Mouse (Mus musculus): ENCODE results near the gene Zkscan17. TPM values are rescaled to one million over a fixed set of nuclear protein-coding genes. Genes with fewer than 3 reads are reported as not detected.

The Zkscan17 gene
- polyA plus RNA-seq, 1 experiment from 2014 or later = 21.5 TPM

DNA sequence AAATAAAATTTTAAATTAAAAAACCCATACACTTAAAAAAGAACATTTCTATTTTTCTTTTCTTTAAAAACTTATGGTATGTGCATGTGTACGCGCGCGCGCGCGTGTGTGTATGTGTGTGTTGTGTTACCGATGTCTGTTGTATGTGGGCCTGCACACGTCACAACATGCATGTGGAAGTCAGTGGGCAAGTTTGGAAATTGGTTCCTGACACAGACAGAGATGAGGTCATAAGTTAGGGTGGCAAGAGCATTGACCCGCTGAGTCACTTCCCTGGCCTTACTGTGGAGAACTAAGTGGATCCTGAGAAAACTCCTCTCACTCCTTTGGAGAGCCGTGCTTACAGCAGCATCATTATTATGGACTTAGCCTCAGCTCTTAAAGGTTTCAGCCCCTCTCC, 27.6 kb upstream of the Zkscan17 start:
- no peak overlapping the region for H3K27ac ChIP-seq (replicated peaks; ENCODE audit: low read depth, low read length)
- no peak for DNase-seq (ENCODE audit: low spot score)
- H3K4me3 ChIP-seq (ENCODE audit: low read depth, low read length) = no peak overlapping the region
- H3K9me3 ChIP-seq (replicated peaks; ENCODE audit: control insufficient read depth, low read length) = no peaks in the 10 kb centered on the region
- H3K36me3 ChIP-seq (replicated peaks; ENCODE audit: control insufficient read depth, insufficient read depth, low read depth, low read length) = no peaks in the 10 kb centered on the region
- H3K4me2 ChIP-seq (ENCODE audit: low read depth, low read length) = no peak overlapping the region
- H3K4me1 ChIP-seq (ENCODE audit: control insufficient read depth, insufficient read depth, low read length) = no peaks in the 10 kb centered on the region
- H3K27me3 ChIP-seq (ENCODE audit: control insufficient read depth, insufficient read depth, low read length) = no peaks in the 10 kb centered on the region
- WGBS = 93% methylated on average over 11 of the region's 11 CpGs
- no peak overlapping the region for H3K9ac ChIP-seq (replicated peaks; ENCODE audit: low read length)
- no peak for ATAC-seq (replicated peaks; ENCODE audit: insufficient number of reproducible peaks, low FRiP score, low TSS enrichment, low read depth)

- Histone ChIP-seq H3K27me3 (ENCODE audit: control insufficient read depth, insufficient read depth, low read length) (no peaks in the 10 kb centered on the region), H3K27ac (replicated peaks; ENCODE audit: low read depth, low read length) (no peak overlapping the region), H3K9ac (replicated peaks; ENCODE audit: low read length) (no peak overlapping the region), H3K4me3 (ENCODE audit: low read depth, low read length) (no peak overlapping the region), H3K4me2 (ENCODE audit: low read depth, low read length) (no peak overlapping the region), H3K9me3 (replicated peaks; ENCODE audit: control insufficient read depth, low read length) (no peaks in the 10 kb centered on the region), H3K4me1 (ENCODE audit: control insufficient read depth, insufficient read depth, low read length) (no peaks in the 10 kb centered on the region), H3K36me3 (replicated peaks; ENCODE audit: control insufficient read depth, insufficient read depth, low read depth, low read length) (no peaks in the 10 kb centered on the region)
- 89% methylated on average over 9 of the region's 9 CpGs for WGBS
- DNase-seq (ENCODE audit: low spot score) (no peak), ATAC-seq (replicated peaks; ENCODE audit: insufficient number of reproducible peaks, low FRiP score, low TSS enrichment, low read depth) (no peak)
These were observed 17.5 kb upstream of the Zkscan17 start for GRCm38 (mm10) chr11:59544005-59544404.

DNA sequence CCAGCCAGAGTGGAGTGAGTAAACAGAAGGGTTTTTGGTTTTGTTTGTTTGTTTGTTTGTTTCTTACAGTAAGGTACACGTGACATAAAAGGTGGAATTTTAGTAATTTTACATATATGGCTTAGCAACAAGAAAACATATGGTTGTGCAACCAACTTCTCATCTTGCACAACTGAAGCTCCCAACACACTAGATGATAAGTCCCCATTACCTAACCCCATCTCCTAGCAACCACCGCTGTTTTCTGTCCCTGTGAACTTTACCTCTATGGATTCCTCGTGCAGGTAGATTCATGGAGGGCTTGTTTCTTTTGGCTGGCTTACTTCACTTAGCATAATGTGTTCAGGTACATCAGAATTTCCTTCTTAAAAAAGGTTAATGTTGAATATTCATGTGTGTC, 16.8 kb upstream of the Zkscan17 start:
- Histone ChIP-seq H3K4me1 (ENCODE audit: control insufficient read depth, insufficient read depth, low read length) (no peaks in the 10 kb centered on the region), H3K9me3 (replicated peaks; ENCODE audit: control insufficient read depth, low read length) (no peaks in the 10 kb centered on the region), H3K4me2 (ENCODE audit: low read depth, low read length) (no peak overlapping the region), H3K9ac (replicated peaks; ENCODE audit: low read length) (no peak overlapping the region), H3K4me3 (ENCODE audit: low read depth, low read length) (no peak overlapping the region), H3K27ac (replicated peaks; ENCODE audit: low read depth, low read length) (no peak overlapping the region), H3K36me3 (replicated peaks; ENCODE audit: control insufficient read depth, insufficient read depth, low read depth, low read length) (no peaks in the 10 kb centered on the region), H3K27me3 (ENCODE audit: control insufficient read depth, insufficient read depth, low read length) (no peaks in the 10 kb centered on the region)
- no peak for ATAC-seq (replicated peaks; ENCODE audit: insufficient number of reproducible peaks, low FRiP score, low TSS enrichment, low read depth)
- WGBS = 87% methylated on average over 3 of the region's 3 CpGs
- DNase-seq (ENCODE audit: low spot score) = no peak

DNA sequence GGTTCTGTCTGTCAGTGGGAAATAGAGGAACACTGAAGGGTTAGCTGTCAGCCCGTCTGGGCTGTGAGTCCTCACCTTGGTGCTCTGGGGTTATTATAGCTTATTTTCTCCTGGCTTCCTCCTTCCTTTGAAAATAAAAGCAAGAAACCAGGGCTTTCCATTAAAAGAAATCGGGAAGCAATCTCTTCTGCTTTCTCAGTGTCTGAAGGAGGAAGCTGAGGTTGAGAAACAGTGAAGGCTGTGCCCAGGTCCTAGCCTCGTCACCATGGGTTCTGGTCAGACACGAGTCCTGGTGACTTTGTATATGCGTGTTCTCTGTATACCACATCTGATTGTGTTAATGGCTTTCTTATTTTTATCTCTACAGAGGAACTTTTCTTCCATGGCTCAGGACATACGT, 15.9 kb upstream of the Zkscan17 start:
- 81% methylated on average over 6 of the region's 6 CpGs for WGBS
- Histone ChIP-seq H3K4me3 (ENCODE audit: low read depth, low read length) (no peak overlapping the region), H3K27me3 (ENCODE audit: control insufficient read depth, insufficient read depth, low read length) (no peaks in the 10 kb centered on the region), H3K4me1 (ENCODE audit: control insufficient read depth, insufficient read depth, low read length) (no peaks in the 10 kb centered on the region), H3K9ac (replicated peaks; ENCODE audit: low read length) (no peak overlapping the region), H3K27ac (replicated peaks; ENCODE audit: low read depth, low read length) (no peak overlapping the region), H3K36me3 (replicated peaks; ENCODE audit: control insufficient read depth, insufficient read depth, low read depth, low read length) (no peaks in the 10 kb centered on the region), H3K9me3 (replicated peaks; ENCODE audit: control insufficient read depth, low read length) (no peaks in the 10 kb centered on the region), H3K4me2 (ENCODE audit: low read depth, low read length) (no peak overlapping the region)
- ATAC-seq (replicated peaks; ENCODE audit: insufficient number of reproducible peaks, low FRiP score, low TSS enrichment, low read depth) (no peak), DNase-seq (ENCODE audit: low spot score) (no peak)

DNA sequence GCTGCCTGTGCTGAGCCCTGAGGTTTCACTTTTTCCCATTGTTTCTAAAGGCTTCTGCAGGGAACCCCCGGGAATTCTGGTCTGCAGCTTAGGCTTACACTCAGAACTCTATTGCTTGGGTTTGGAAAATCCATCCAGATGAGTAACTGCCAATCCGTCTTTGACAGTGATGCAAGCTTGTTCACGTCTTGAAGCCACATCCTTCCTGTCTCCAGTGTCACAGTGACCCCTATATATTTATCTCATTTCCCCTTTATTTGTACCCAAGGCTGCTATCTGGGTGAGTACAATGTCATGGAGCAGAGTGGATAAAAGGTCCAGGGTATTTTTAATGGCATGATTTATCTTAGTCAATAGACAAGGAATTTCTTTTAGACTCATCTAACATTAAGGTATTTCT, 14.8 kb upstream of the Zkscan17 start, which contains the start of gene Nlrp3:
Gene Nlrp3, plus strand, starts transcription at position 245 of the 400 bp plus-strand sequence.
- ATAC-seq (replicated peaks; ENCODE audit: insufficient number of reproducible peaks, low FRiP score, low TSS enrichment, low read depth) = no peak
- WGBS = 46% methylated on average over 3 of the region's 3 CpGs
- no peak within 1 kb of the TSS for H3K27ac ChIP-seq (replicated peaks; ENCODE audit: low read depth, low read length)
- H3K9me3 ChIP-seq (replicated peaks; ENCODE audit: control insufficient read depth, low read length) = no peaks in the 10 kb centered on the region
- H3K9ac ChIP-seq (replicated peaks; ENCODE audit: low read length) = no peak within 1 kb of the TSS
- no peaks in the 10 kb centered on the region for H3K36me3 ChIP-seq (replicated peaks; ENCODE audit: control insufficient read depth, insufficient read depth, low read depth, low read length)
- no peaks in the 10 kb centered on the region for H3K4me1 ChIP-seq (ENCODE audit: control insufficient read depth, insufficient read depth, low read length)
- no peak within 1 kb of the TSS for H3K4me2 ChIP-seq (ENCODE audit: low read depth, low read length)
- no peak within 1 kb of the TSS for H3K4me3 ChIP-seq (ENCODE audit: low read depth, low read length)
- DNase-seq (ENCODE audit: low spot score) = no peak
- no peaks in the 10 kb centered on the region for H3K27me3 ChIP-seq (ENCODE audit: control insufficient read depth, insufficient read depth, low read length)

DNA sequence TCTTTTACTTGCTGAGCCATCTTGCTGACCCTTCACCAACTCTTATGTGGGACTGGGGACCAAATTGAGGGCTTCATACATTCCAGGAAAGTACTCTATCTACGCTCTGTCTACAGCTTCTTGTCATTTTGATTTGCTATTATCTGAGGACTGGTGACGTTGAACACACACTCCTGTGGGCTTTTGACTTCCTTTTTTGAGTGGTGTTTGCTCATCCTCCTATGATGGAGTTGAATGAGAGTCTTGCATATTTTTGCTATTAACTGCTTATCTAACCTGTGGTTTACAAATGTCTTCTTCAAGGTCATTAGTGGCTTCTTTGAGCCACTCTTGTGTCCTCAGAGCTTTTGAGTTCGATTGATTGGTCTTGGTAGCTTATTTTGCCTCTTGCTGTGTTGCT, 13.6 kb upstream of the Zkscan17 start:
- H3K36me3 ChIP-seq (replicated peaks; ENCODE audit: control insufficient read depth, insufficient read depth, low read depth, low read length) = no peaks in the 10 kb centered on the region
- no peaks in the 10 kb centered on the region for H3K4me1 ChIP-seq (ENCODE audit: control insufficient read depth, insufficient read depth, low read length)
- H3K27ac ChIP-seq (replicated peaks; ENCODE audit: low read depth, low read length) = no peak overlapping the region
- no peak overlapping the region for H3K4me2 ChIP-seq (ENCODE audit: low read depth, low read length)
- H3K9ac ChIP-seq (replicated peaks; ENCODE audit: low read length) = no peak overlapping the region
- no peaks in the 10 kb centered on the region for H3K9me3 ChIP-seq (replicated peaks; ENCODE audit: control insufficient read depth, low read length)
- no peak for ATAC-seq (replicated peaks; ENCODE audit: insufficient number of reproducible peaks, low FRiP score, low TSS enrichment, low read depth)
- no peak overlapping the region for H3K4me3 ChIP-seq (ENCODE audit: low read depth, low read length)
- 77% methylated on average over 3 of the region's 3 CpGs for WGBS
- DNase-seq (ENCODE audit: low spot score) = no peak
- H3K27me3 ChIP-seq (ENCODE audit: control insufficient read depth, insufficient read depth, low read length) = no peaks in the 10 kb centered on the region

DNA sequence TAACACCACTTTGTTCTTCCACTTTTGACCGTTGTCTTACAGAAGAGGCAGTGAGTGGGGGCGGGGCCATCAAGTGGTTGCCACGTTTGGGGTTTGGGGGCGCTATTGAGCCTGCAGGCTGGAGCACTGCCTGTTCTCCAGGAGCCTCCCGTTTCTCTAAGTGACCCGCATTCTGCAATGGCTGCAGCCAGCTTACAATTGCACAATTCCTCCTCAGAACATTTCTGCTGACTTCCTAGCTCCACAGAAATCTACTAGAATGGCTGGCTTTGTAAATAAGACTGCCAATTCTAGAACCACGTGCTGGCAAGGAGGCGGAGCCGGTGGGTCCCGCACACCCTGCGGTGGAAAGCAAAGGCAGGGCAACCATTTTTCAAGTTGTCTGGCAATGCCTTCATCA, 11.8 kb upstream of the Zkscan17 start:
- H3K9ac ChIP-seq (replicated peaks; ENCODE audit: low read length) = no peak overlapping the region
- DNase-seq (ENCODE audit: low spot score) (no peak), ATAC-seq (replicated peaks; ENCODE audit: insufficient number of reproducible peaks, low FRiP score, low TSS enrichment, low read depth) (no peak)
- H3K9me3 ChIP-seq (replicated peaks; ENCODE audit: control insufficient read depth, low read length) = no peaks in the 10 kb centered on the region
- 48% methylated on average over 11 of the region's 11 CpGs for WGBS
- no peaks in the 10 kb centered on the region for H3K27me3 ChIP-seq (ENCODE audit: control insufficient read depth, insufficient read depth, low read length)
- H3K4me3 ChIP-seq (ENCODE audit: low read depth, low read length) = no peak overlapping the region
- no peak overlapping the region for H3K4me2 ChIP-seq (ENCODE audit: low read depth, low read length)
- no peak overlapping the region for H3K27ac ChIP-seq (replicated peaks; ENCODE audit: low read depth, low read length)
- H3K4me1 ChIP-seq (ENCODE audit: control insufficient read depth, insufficient read depth, low read length) = no peaks in the 10 kb centered on the region
- H3K36me3 ChIP-seq (replicated peaks; ENCODE audit: control insufficient read depth, insufficient read depth, low read depth, low read length) = no peaks in the 10 kb centered on the region

DNA sequence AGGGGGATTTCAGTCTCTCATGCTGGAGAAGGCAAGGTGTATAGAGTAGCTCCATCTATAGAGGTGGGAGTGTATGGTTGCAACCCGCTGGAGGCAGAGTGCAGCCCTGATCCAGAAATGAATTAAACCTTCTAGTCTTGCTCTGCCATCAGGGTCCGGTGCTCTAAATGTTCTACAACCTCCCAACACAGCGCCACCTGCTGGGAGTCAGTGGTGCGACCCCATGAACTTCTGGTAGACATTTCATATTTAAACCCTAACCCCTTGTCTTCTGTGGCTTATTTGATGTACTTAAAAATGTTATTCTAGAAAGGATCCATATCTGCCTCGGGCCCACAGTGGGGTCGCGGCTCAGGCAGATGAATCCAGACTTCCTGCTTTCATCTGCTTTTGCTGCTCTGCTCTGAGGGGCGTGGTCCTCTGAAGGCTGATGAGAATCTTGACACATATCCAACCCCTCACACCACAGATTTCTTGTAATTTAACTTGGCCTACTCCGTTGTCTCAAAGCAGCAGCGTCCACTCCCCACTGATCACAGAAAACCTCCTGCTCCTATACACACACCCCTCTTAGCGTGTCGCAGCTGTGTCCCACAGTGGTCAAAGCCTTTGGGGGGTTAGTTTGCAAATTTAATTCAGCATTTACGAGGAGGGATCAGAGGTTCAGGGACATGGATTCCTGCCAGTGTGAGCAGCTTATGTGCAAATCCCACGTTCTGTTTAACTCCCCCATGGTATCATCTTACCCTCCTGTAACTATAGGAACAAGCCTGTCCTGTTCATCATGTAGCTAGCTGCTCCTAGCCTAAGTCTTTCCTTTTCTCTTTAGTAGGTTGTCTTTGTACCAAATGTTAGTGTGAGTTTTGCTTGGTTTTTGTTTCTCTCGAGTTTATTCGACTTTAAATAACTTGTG, 10.9 kb upstream of the Zkscan17 start:
- H3K9me3 ChIP-seq (replicated peaks; ENCODE audit: control insufficient read depth, low read length) = no peaks in the 10 kb centered on the region
- no peak overlapping the region for H3K4me3 ChIP-seq (ENCODE audit: low read depth, low read length)
- no peaks in the 10 kb centered on the region for H3K27me3 ChIP-seq (ENCODE audit: control insufficient read depth, insufficient read depth, low read length)
- H3K36me3 ChIP-seq (replicated peaks; ENCODE audit: control insufficient read depth, insufficient read depth, low read depth, low read length) = no peaks in the 10 kb centered on the region
- ATAC-seq (replicated peaks; ENCODE audit: insufficient number of reproducible peaks, low FRiP score, low TSS enrichment, low read depth) (no peak), DNase-seq (ENCODE audit: low spot score) (peak; percentile 27)
- H3K4me2 ChIP-seq (ENCODE audit: low read depth, low read length) = no peak overlapping the region
- no peaks in the 10 kb centered on the region for H3K4me1 ChIP-seq (ENCODE audit: control insufficient read depth, insufficient read depth, low read length)
- 67% methylated on average over 16 of the region's 16 CpGs for WGBS
- H3K27ac ChIP-seq (replicated peaks; ENCODE audit: low read depth, low read length) = no peak overlapping the region
- no peak overlapping the region for H3K9ac ChIP-seq (replicated peaks; ENCODE audit: low read length)
